Mouse (Mus musculus): ENCODE data around the gene Add2.
A peak's percentile ranks its signal among the peaks of the same experiment; 100 is the strongest.
"Not testable (repeated sequence)": the region's sequence is repeated elsewhere in the genome, so short reads cannot be mapped to it uniquely, and the experiment has no call there.

The Add2 gene

GRCm38 (mm10) chr6:86028601-86029322 is at the start of gene Add2:
TSS of gene Add2 (plus strand) at chr6:86028681.
- DNase-seq (ENCODE audit: extremely low spot score, low spot score) = peak; percentile 78

DNA sequence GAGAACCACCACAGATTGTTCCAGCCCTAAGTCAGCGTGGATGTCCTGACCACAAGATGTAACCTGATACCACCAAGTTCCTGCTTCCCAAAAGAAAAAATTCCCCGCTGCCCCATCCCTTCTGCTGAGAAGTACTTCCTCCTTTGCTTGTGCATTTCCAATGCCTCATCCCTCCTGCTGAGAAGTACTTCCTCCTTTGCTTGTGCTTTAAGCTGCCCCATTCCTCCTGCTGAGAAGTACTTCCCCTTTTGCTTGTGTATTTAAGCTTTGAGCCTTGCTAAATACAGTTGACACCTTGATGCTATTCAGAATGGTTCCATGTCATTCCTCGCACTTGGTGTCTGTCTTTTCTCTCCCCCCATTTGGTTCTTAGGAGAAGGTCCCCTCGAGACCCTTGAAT is 49.7 kb upstream of the Add2 start:
- not testable (repeated sequence) for DNase-seq (ENCODE audit: extremely low spot score, low spot score)

GRCm38 (mm10) chr6:85984351-85984750 is 44.1 kb upstream of the Add2 start:
- DNase-seq (ENCODE audit: extremely low spot score, low spot score) = no peak

DNA sequence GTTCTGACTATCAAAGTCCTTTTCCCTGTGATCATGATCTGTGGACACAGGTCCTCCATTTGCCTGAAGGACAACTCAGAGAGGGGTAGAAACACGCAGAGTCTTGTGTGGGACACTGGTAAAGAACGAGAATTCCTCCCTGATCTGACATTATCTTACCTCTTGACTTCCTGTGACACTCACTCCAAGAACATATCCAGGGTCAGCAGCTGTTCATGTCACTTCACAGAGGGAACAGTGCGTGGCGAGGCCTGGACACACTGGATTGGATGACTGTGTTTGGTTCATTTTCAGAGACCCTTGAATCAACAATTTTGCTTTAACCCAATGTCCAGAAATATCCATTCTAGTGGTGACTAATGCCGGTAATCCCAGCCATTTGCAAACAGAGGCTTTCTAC is 38.9 kb upstream of the Add2 start:
- not testable (repeated sequence) for DNase-seq (ENCODE audit: extremely low spot score, low spot score)

- not testable (repeated sequence) for DNase-seq (ENCODE audit: extremely low spot score, low spot score)
Measured at GRCm38 (mm10) chr6:85990774-85991173, 37.7 kb upstream of the Add2 start.

DNA sequence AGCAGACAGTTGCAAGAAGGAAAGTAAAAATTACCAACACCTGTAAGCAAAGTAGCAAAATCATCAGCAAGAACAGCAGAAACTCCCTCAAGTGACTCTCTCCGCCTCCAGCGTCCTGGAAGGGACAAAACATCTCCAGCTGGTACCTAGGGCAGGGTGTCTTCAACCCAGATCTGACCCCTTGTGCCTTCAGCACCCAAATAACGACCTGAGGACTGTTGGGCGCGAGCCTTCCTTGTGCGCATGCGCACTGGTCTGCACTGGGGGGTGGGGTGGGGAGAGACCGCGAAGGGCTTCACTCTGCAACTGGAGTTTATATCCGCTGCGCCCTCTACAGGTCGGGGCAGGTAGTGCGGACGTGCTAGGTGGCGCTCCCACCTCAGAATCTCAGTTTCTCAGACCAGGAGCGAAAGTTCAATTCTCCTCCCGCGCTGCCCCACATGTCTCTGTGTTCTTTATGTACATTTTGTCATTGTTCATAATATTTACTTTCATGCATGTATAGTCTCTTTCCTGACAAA is 25.0 kb upstream of the Add2 start:
- DNase-seq (ENCODE audit: extremely low spot score, low spot score) = no peak

DNA sequence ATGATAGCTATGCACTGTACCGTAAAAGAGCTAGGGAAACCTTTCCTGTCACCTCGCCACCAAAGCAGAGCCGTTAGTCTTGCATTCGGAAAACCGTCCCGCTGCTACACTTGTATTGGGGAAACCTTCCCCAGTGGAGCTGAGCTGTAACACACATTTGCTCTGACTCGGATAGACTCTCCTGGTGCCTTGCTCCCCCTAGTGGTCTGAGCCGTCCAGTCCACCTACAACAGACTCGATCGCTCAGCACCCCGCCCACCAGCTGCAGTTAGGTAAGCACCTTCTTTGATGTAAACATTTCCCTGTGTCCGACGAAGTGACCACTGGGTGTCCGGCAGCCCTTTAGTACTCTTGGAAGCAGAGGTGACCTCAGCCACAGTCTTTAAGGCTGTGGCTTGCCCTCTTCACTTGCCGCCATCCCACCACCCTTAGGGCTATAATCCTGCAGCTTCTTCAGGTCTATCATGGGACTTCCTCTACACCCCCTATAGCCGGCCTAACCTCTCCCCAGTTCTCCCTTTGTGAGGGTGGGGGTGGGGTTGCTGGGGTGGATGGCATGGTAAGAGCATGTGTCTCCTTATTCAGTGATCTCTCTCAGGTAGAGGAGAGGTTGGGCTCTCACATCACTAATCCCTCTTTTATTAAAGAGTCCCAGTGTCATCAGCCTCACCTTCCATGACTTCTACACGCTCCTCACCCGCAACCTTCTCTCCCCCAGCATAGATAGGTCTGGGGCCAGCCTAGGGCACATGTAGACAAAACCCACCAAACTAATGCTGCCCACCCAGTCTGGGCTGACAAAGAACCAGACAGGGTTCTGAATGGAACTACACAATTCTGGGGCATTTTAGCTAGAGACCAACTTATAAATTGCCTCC is 24.0 kb upstream of the Add2 start:
- peak; percentile 83 for DNase-seq (ENCODE audit: extremely low spot score, low spot score)

GRCm38 (mm10) chr6:86009980-86010379 is 18.5 kb upstream of the Add2 start:
- peak; percentile 54 for DNase-seq (ENCODE audit: extremely low spot score, low spot score)

- DNase-seq (ENCODE audit: extremely low spot score, low spot score) = not testable (repeated sequence)
Measured at GRCm38 (mm10) chr6:86014812-86015211, 13.7 kb upstream of the Add2 start.

DNA sequence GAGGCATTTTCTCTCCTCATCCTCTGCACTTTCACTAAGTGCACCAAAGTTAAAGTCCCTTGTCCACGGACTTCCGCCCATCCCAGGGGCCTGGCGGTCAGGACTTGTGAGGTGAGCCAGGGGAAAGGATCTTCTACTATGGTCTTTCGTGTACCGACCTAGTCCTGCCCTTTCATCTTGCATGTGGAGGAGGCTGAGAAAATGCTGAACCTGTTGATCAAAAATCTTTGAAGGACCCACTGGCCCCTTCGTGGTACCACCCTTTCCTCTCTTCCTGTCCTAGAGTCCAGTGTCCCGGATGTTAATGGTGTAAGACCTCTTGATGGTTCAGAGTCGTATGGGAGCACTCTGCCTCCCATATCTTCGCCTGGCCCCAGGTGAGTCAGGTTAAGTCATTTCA is 12.6 kb upstream of the Add2 start, which contains the start of gene Figla:
Gene Figla, plus strand, starts transcription at position 301 of the 400 bp plus-strand sequence.
- DNase-seq (ENCODE audit: extremely low spot score, low spot score) = no peak

DNA sequence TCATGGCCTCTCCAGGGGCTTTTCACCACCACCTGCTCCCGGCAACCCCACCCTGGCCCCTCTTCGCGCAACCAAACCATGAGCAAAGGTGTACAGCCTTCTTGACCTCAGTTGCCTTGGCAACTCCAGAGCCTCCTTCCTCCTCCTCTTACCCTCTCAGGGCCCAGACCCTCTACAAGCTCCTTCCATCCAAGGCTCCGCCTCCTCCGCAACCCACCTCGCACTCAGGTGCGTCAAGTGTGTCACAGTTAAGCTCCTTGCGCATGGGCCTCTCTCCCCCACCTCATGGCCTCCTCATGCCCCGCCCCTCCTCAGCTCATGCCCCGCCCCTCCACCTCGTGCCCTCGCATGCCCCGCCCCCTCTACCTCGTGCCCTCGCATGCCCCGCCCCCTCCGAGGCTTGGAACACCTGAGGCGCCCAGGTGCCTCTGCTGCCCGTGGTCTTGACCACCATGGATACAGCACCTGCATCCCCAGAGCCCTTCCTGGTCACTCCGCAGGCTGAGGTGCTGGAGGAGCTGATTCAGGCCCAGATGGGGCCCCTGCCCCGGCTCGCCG is 11.6 kb upstream of the Add2 start:
- no peak for DNase-seq (ENCODE audit: extremely low spot score, low spot score)

DNA sequence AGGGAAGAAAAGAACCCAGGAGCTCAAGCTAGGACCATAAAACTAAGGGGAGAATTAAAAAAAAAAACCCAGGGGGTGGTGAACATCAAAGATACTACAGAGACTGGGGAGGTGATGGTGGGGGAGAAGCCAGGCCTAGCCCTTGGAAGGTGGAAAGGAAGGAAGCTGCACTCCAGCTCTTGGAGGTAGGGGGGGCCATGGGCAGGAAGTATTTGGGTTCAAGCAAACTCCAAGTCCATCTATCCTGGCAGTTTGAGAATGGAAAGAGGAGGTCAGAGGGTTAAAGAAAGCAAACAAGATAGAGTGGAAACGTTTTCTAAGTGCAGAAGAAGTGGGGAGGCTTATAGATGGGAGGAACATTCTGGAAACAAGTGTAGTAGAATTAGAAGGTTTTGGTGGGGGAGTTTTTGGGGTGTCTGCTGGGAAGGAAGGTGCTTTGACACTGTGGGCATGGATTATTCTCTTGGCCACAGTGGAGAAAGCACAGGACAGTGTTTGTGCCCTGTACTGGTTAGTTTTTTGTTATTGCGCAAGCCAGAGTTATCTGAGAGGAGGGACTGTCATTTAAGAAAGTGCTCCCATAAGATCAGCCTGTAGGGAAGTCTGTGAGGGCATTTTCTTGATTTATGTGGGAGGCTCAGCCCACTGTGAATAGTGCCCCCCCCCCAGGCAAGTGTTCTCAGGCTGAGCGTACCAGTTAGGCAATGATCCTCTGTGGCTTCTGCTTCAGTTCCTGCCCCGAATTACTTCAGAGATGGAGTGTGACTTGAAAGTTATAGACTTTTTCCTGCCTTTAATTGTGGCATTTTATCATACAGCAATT is 8.9 kb upstream of the Add2 start:
- DNase-seq (ENCODE audit: extremely low spot score, low spot score) = no peak

DNA sequence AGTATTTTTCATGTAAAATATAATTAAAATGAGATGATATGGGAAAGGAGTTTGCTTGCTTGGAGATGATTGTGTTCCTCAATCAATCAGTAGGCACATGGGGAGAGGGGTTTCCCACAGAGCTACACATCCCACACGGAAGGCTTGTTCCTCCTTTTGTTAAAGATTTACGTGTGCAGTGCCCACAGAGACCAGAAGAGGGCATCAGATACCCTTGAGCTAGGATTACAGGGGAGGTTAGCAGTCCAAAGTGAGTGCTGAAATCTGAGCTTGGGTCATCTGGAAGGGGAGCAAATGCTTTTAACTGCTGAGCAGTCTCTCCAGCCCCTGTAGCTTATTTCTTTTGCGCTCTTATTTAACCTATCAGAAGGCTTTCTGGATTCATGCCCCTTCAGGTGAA is 7.5 kb upstream of the Add2 start:
- DNase-seq (ENCODE audit: extremely low spot score, low spot score) = peak; percentile 42

- no peak for DNase-seq (ENCODE audit: extremely low spot score, low spot score)
Measured at GRCm38 (mm10) chr6:86026632-86027292, 1.7 kb upstream of the Add2 start.

DNA sequence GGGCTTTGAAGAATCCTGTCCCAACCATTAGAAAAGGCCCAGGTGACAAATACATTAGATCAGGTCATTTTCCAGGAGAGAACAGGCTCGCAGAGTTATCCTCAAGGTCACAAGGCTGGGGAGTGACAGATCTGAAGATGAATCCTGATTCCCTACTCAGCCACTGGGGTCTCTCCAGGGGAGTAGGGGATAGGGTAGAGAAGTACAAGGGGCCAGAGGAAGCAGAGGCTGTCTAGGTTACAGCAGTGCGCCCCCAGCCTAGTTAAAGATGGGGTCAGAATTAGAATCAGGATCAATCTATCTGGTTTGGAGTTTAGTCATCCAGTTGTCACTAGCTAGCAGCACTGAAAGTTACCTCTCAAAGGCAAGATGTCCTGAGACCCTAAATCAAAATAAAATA is 331 bp upstream of the Add2 start:
- DNase-seq (ENCODE audit: extremely low spot score, low spot score) = no peak

GRCm38 (mm10) chr6:86029323-86029713 is 837 bp downstream of the Add2 start:
- no peak for DNase-seq (ENCODE audit: extremely low spot score, low spot score)

GRCm38 (mm10) chr6:86031527-86031926 is 3.0 kb downstream of the Add2 start:
- DNase-seq (ENCODE audit: extremely low spot score, low spot score) = no peak

GRCm38 (mm10) chr6:86033635-86034034 is 5.2 kb downstream of the Add2 start:
- no peak for DNase-seq (ENCODE audit: extremely low spot score, low spot score)

DNA sequence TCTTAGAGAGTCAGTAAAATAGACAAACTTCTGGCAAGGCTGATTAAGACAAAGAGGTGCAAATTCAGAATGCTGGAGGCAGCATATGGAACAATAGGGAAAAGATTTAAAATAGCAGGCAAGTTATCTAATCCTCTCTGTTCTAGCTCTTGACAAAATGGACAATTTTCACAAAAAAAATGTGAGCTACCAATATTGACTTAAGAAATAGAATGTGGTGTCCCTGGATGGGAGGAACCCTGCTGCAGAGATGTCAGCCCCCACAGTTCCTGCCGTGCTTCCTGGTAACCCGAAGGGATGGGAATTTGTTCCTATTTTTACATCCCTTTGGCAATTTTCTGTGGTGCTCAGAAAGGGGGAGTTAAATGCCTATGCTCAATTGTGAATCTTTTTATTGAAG is 10.4 kb downstream of the Add2 start:
- DNase-seq (ENCODE audit: extremely low spot score, low spot score) = no peak

DNA sequence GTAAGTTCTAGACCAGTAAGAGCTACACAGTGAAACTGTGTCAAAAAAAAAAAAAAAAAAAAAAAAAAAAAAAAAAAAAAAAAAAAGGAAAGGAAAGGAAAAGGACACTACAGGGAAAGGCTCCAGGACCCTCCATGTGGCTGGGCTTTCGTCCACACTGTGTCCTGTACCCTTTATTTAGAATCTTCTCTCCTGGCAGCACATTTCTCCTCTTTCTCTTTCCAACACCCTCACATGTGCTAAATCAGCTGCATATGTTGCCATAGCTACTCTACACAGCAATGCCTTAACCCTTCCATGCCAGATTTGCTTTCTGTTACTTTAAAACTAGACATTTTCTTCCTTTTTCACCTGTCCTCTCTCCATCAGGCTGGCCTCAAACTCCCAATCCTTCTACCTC is 11.7 kb downstream of the Add2 start:
- no peak for DNase-seq (ENCODE audit: extremely low spot score, low spot score)

DNA sequence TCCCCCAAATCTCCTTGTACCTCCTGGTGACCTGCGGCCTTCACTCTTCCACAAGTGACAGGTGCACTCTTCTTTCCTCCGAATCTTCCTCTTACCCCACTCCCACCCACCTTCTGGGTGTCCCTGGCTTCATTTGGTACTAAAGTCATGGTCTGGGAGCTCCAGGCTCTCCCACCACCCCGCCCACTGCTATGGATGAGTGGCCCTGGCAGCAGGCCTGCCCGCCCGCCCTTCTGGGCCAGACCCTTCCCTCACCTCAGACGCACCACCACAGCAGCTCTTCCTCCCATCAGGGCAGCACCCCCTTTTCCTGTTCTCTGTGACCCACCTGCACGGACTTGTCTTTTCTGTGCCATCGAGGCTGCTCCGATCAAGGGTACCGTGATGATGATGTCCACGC is 19.0 kb downstream of the Add2 start:
- no peak for DNase-seq (ENCODE audit: extremely low spot score, low spot score)
